ENCODE assay signal across 9 mouse cellular contexts in genomic region chr9:73159265-73159664, GRCm38 (mm10). TPM values are rescaled to one million over a fixed set of nuclear protein-coding genes. Genes with fewer than 3 reads are reported as not detected.
DNase-seq lines count a peak whose midpoint lies in the region; ATAC-seq and TF ChIP-seq lines count a peak whose summit lies in the region.
"Had no signal": no experiment of that assay in that cellular context is flagged by ENCODE, and none has a peak within 500 bp of the region (broad histone marks: within the 10 kb centered on the region; RNA-seq: fewer than 3 reads in every experiment).

No protein-coding gene starts in this region.

- ATAC-seq in kidney, embryonic 15.5 days (replicated peaks; ENCODE audit: low FRiP score), result no peak

- WGBS in kidney, embryonic 15.5 days, result 36% methylated on average over 1 of the region's 1 CpGs

- no peaks in the 10 kb centered on the region for H3K9me3 ChIP-seq in kidney, embryonic 15.5 days (replicated peaks)

- H3K27me3 ChIP-seq in kidney, embryonic 15.5 days, result peaks cover 17% of the 10 kb centered on the region

- peak; percentile 54 for TF ChIP-seq CTCF in cortical plate, adult 2 months (IDR thresholded peaks at IDR 0.05; ENCODE audit: extremely low read depth, insufficient read depth, low read length)

- H3K4me3 ChIP-seq in kidney, embryonic 15.5 days (replicated peaks), result no peak overlapping the region
- no peak overlapping the region for H3K4me3 ChIP-seq in cortical plate, adult 2 months (ENCODE audit: insufficient read depth, low read length)

- no peaks in the 10 kb centered on the region for H3K36me3 ChIP-seq in kidney, embryonic 15.5 days

- TF ChIP-seq POLR2A in cortical plate, adult 2 months (IDR thresholded peaks at IDR 0.05; ENCODE audit: extremely low read depth, insufficient read depth, low read length), result no peak

- no peak overlapping the region for H3K27ac ChIP-seq in kidney, embryonic 15.5 days
- H3K27ac ChIP-seq in cortical plate, adult 2 months (ENCODE audit: insufficient read depth, low read length), result no peak overlapping the region

- 0 out of 2 replicates have a peak, but pooled peaks cover 2% of the 10 kb centered on the region for H3K4me1 ChIP-seq in kidney, embryonic 15.5 days
- H3K4me1 ChIP-seq in cortical plate, adult 2 months (ENCODE audit: control insufficient read depth, insufficient read depth, low read length), result no peaks in the 10 kb centered on the region

- no peak overlapping the region for H3K9ac ChIP-seq in kidney, embryonic 15.5 days

- peak; percentile 9 for DNase-seq in kidney, adult 9 months
- DNase-seq in thymus, postnatal 0 days (ENCODE audit: low spot score), result peak; percentile 37
- no peak for DNase-seq in thymus, adult 18-20 months
- no peak for DNase-seq in urinary bladder, postnatal 25 days (ENCODE audit: low spot score)
- DNase-seq in lung, postnatal 4 days, result no peak

- H3K4me2 ChIP-seq in kidney, embryonic 15.5 days, result no peak overlapping the region

RNA-seq across cellular contexts. Expression of gene Rsl24d1, which starts 46.0 kb away (rescaled TPM):
- polyA plus RNA-seq in kidney, embryonic 15.5 days (2015; fragmentation: Nextera tagmentation; extraction: Ambion mirVana), result 119 and 126 TPM in 2 replicates
- polyA plus RNA-seq in thymus, postnatal 0 days (2015; fragmentation: Nextera tagmentation; extraction: Ambion mirVana), result 159 and 161 TPM in 2 replicates
- 60.9 and 61.2 TPM in 2 replicates for polyA plus RNA-seq in cortical plate, adult 2 months (2012; rRNA removed)

RNA-seq across cellular contexts. Expression of gene Gm20509, which starts 57.0 kb away (rescaled TPM):
- not detected in 2 replicates for polyA plus RNA-seq in kidney, embryonic 15.5 days (2015; fragmentation: Nextera tagmentation; extraction: Ambion mirVana)
- not detected in 2 replicates for polyA plus RNA-seq in thymus, postnatal 0 days (2015; fragmentation: Nextera tagmentation; extraction: Ambion mirVana)
- not detected in 2 replicates for polyA plus RNA-seq in cortical plate, adult 2 months (2012; rRNA removed)
- polyA plus RNA-seq: limb, embryonic 11.5 days; neural tube, embryonic 14.5 days had no signal

RNA-seq across cellular contexts. Expression of gene Khdc3, which starts 57.6 kb away (rescaled TPM):
- 0.13 TPM in 1 of 2 replicates, not detected in the other for polyA plus RNA-seq in kidney, embryonic 15.5 days (2015; fragmentation: Nextera tagmentation; extraction: Ambion mirVana)
- polyA plus RNA-seq in thymus, postnatal 0 days (2015; fragmentation: Nextera tagmentation; extraction: Ambion mirVana), result 0.60 and 0.64 TPM in 2 replicates
- 0.27 and 0.40 TPM in 2 replicates for polyA plus RNA-seq in cortical plate, adult 2 months (2012; rRNA removed)
- polyA plus RNA-seq: limb, embryonic 11.5 days had no signal

Comparison
In these comparisons a context has a peak if more than half of its experiments do, and no peak if none do; other contexts are left out.
1. DNase-seq: peak in kidney, adult 9 months (single experiment) and thymus, postnatal 0 days (single experiment); none in thymus, adult 18-20 months (0 of 2), urinary bladder, postnatal 25 days (single experiment) and lung, postnatal 4 days (0 of 2).